Mouse (Mus musculus): ENCODE data around the gene Myh6.

Myh6 gene

GRCm38 (mm10) chr14:54929801-54930200 lies 36.9 kb downstream of the Myh6 start:
- DNase-seq = no peak

- DNase-seq = no peak
Observed at GRCm38 (mm10) chr14:54927296-54927695, 39.4 kb downstream of the Myh6 start.

- peak; percentile 24 for DNase-seq
Observed at GRCm38 (mm10) chr14:54926401-54927158, 40.1 kb downstream of the Myh6 start.

GRCm38 (mm10) chr14:54925349-54926342 lies 41.1 kb downstream of the Myh6 start, which contains the start of gene Efs:
Gene Efs, minus strand, starts transcription at chr14:54926126.
- DNase-seq = peak; percentile 58

- no peak for DNase-seq
Observed at GRCm38 (mm10) chr14:54924641-54925348, 41.9 kb downstream of the Myh6 start.

- DNase-seq = no peak
Observed at GRCm38 (mm10) chr14:54920076-54920685, 46.5 kb downstream of the Myh6 start.

- no peak for DNase-seq
Observed at GRCm38 (mm10) chr14:54913343-54913742, 53.4 kb downstream of the Myh6 start.

GRCm38 (mm10) chr14:54912886-54913285 lies 53.8 kb downstream of the Myh6 start, which contains the start of gene Slc22a17:
Gene Slc22a17, minus strand, starts transcription at chr14:54913132.
- peak; percentile 66 for DNase-seq

- no peak for DNase-seq
Observed at GRCm38 (mm10) chr14:54912109-54912850, 54.4 kb downstream of the Myh6 start.

- no peak for DNase-seq
Observed at GRCm38 (mm10) chr14:54908682-54909081, 58.0 kb downstream of the Myh6 start.

GRCm38 (mm10) chr14:54903641-54904040 lies 63.1 kb downstream of the Myh6 start:
- DNase-seq = no peak

GRCm38 (mm10) chr14:54900383-54900782 lies 66.3 kb downstream of the Myh6 start:
- DNase-seq = peak; percentile 71

GRCm38 (mm10) chr14:54897445-54897844 lies 69.3 kb downstream of the Myh6 start:
- DNase-seq = no peak

GRCm38 (mm10) chr14:54894296-54895151 lies 72.2 kb downstream of the Myh6 start:
- peak; percentile 78 for DNase-seq

GRCm38 (mm10) chr14:54893651-54894181 lies 73.0 kb downstream of the Myh6 start:
- DNase-seq = peak; percentile 99

- no peak for DNase-seq
Observed at GRCm38 (mm10) chr14:54892200-54892599, 74.5 kb downstream of the Myh6 start, which contains the start of gene Pabpn1. Gene Pabpn1, plus strand, starts transcription at chr14:54892500.

Measured in kidney, adult 18-20 months (tissue).